8 mouse cellular contexts compared by ENCODE assay signal in the genomic region with DNA sequence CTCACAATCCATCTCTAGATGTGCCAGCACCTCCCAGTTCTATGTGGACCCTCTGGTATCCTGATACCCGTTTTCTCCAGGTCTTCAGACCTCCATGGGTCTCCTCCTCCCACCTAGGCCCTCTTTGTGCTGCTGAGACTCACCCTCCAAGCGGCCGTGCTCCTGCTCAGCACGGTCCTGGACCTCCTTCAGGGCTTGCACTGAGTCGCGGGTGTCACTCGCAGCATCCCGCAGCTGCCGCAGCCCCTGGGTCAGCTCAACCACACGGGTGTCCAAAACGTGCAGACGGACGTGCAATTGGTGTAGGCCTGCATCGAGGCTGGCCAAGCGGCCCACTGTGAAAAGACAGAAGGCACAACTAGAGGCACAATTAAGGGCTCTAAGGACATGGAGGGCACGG. TPM values are rescaled to one million over a fixed set of nuclear protein-coding genes. Genes with fewer than 3 reads are reported as not detected.
DNase-seq lines count a peak whose midpoint lies in the region; ATAC-seq lines count a peak whose summit lies in the region.

No protein-coding gene starts in this region.

- H3K9me3 ChIP-seq in kidney, embryonic 15.5 days (replicated peaks), result no peaks in the 10 kb centered on the region
- no peaks in the 10 kb centered on the region for H3K9me3 ChIP-seq in midbrain, embryonic 11.5 days (ENCODE audit: control insufficient read depth, low read length)

- H3K36me3 ChIP-seq in kidney, embryonic 15.5 days, result no peaks in the 10 kb centered on the region
- no peaks in the 10 kb centered on the region for H3K36me3 ChIP-seq in midbrain, embryonic 11.5 days (ENCODE audit: control insufficient read depth, insufficient read depth, low read length)

- DNase-seq in kidney, postnatal 25 days, result no peak
- DNase-seq in c-Kit-positive CD71-positive TER-119-positive erythroid progenitor cells, embryonic 14.5 days (ENCODE audit: low spot score), result peak; percentile 7
- DNase-seq in heart, postnatal 4 days, result peak; percentile 9
- DNase-seq in midbrain, embryonic 11.5 days (ENCODE audit: low spot score, missing footprints), result no peak
- DNase-seq in embryo, embryonic 10.5 days (ENCODE audit: low spot score), result no peak
- DNase-seq in gastrocnemius, postnatal 14 days, result no peak
- no peak for DNase-seq in urinary bladder, postnatal 25 days (ENCODE audit: low spot score)

- H3K27me3 ChIP-seq in kidney, embryonic 15.5 days, result peaks cover 25% of the 10 kb centered on the region
- H3K27me3 ChIP-seq in midbrain, embryonic 11.5 days (ENCODE audit: control insufficient read depth, insufficient read depth, low read length), result peaks cover 12% of the 10 kb centered on the region

- WGBS in kidney, embryonic 15.5 days, result 11% methylated on average over 16 of the region's 16 CpGs
- WGBS in midbrain, embryonic 11.5 days, result 7% methylated on average over 16 of the region's 16 CpGs

- 0 out of 2 replicates have a peak overlapping the region, but pooled peaks have one; percentile 0 for H3K9ac ChIP-seq in kidney, embryonic 15.5 days
- H3K9ac ChIP-seq in midbrain, embryonic 11.5 days (ENCODE audit: low read length), result peak overlapping the region; percentile 24; the same call in 1 of the 2 replicates

- intact Hi-C loops in gastrocnemius, postnatal 14 days (cut with DNase I; ENCODE audit: low total_unique reads), result no loop called here

- H3K4me1 ChIP-seq in kidney, embryonic 15.5 days, result peaks cover 42% of the 10 kb centered on the region
- peaks cover 12% of the 10 kb centered on the region for H3K4me1 ChIP-seq in midbrain, embryonic 11.5 days (ENCODE audit: control insufficient read depth, insufficient read depth, low read length)

- ATAC-seq in kidney, embryonic 15.5 days (replicated peaks; ENCODE audit: low FRiP score), result no peak
- ATAC-seq in midbrain, embryonic 11.5 days (ENCODE audit: low FRiP score), result no peak; the same call in 1 of the 2 replicates

- peak overlapping the region; percentile 67 for H3K4me3 ChIP-seq in kidney, embryonic 15.5 days (replicated peaks)
- no peak overlapping the region; the same call in 1 of the 2 replicates for H3K4me3 ChIP-seq in midbrain, embryonic 11.5 days (ENCODE audit: low read depth, low read length)

- peak overlapping the region; percentile 70 for H3K4me2 ChIP-seq in kidney, embryonic 15.5 days
- peak overlapping the region; percentile 61 for H3K4me2 ChIP-seq in midbrain, embryonic 11.5 days

- H3K27ac ChIP-seq in kidney, embryonic 15.5 days, result peak overlapping the region; percentile 94
- peak overlapping the region; percentile 30 for H3K27ac ChIP-seq in midbrain, embryonic 11.5 days (ENCODE audit: low read depth, low read length)

RNA-seq across cellular contexts. Expression of a gene that starts 1.0 kb away (rescaled TPM):
- 6.0 and 7.0 TPM in 2 replicates for polyA plus RNA-seq in kidney, embryonic 15.5 days (2015; fragmentation: Nextera tagmentation; extraction: Ambion mirVana)
- under 1 TPM; 0.71 to 0.92 TPM for total RNA-seq in heart, postnatal 4 days (2021)
- 2.2 and 3.4 TPM in 2 replicates for polyA plus RNA-seq in midbrain, embryonic 11.5 days (2014; fragmentation: Nextera tagmentation; extraction: Ambion mirVana)
- 1 to 10 TPM; 4.2 to 5.6 TPM for total RNA-seq in gastrocnemius, postnatal 14 days (2021)

RNA-seq across cellular contexts. Expression of a gene that starts 4.4 kb away (rescaled TPM):
- 1.6 and 2.5 TPM in 2 replicates for polyA plus RNA-seq in kidney, embryonic 15.5 days (2015; fragmentation: Nextera tagmentation; extraction: Ambion mirVana)
- 1 to 10 TPM; 3.5 to 4.6 TPM for total RNA-seq in heart, postnatal 4 days (2021)
- 3.4 TPM in 2 replicates for polyA plus RNA-seq in midbrain, embryonic 11.5 days (2014; fragmentation: Nextera tagmentation; extraction: Ambion mirVana)
- under 1 TPM; 0.73 to 0.80 TPM for total RNA-seq in gastrocnemius, postnatal 14 days (2021)

RNA-seq across cellular contexts. Expression of a gene that starts 44.4 kb away (rescaled TPM):
- polyA plus RNA-seq in kidney, embryonic 15.5 days (2015; fragmentation: Nextera tagmentation; extraction: Ambion mirVana), result not detected in 2 replicates
- total RNA-seq in heart, postnatal 4 days (2021), result not detected
- not detected in 2 replicates for polyA plus RNA-seq in midbrain, embryonic 11.5 days (2014; fragmentation: Nextera tagmentation; extraction: Ambion mirVana)
- total RNA-seq in gastrocnemius, postnatal 14 days (2021), result not detected

RNA-seq across cellular contexts. Expression of a gene that starts 48.5 kb away (rescaled TPM):
- 0.13 and 0.21 TPM in 2 replicates for polyA plus RNA-seq in kidney, embryonic 15.5 days (2015; fragmentation: Nextera tagmentation; extraction: Ambion mirVana)
- total RNA-seq in heart, postnatal 4 days (2021), result not detected
- not detected in 2 replicates for polyA plus RNA-seq in midbrain, embryonic 11.5 days (2014; fragmentation: Nextera tagmentation; extraction: Ambion mirVana)
- total RNA-seq in gastrocnemius, postnatal 14 days (2021), result not detected

RNA-seq across cellular contexts. Expression of a gene that starts 59.2 kb away (rescaled TPM):
- polyA plus RNA-seq in kidney, embryonic 15.5 days (2015; fragmentation: Nextera tagmentation; extraction: Ambion mirVana), result 159 and 163 TPM in 2 replicates
- 10 to 100 TPM; 72.0 to 72.7 TPM for total RNA-seq in heart, postnatal 4 days (2021)
- 104 and 117 TPM in 2 replicates for polyA plus RNA-seq in midbrain, embryonic 11.5 days (2014; fragmentation: Nextera tagmentation; extraction: Ambion mirVana)
- total RNA-seq in gastrocnemius, postnatal 14 days (2021), result 10 to 100 TPM; 14.2 to 16.2 TPM

Comparison
In these comparisons a context has a peak if more than half of its experiments do, and no peak if none do; other contexts are left out.
1. DNase-seq: peak in c-Kit-positive CD71-positive TER-119-positive erythroid progenitor cells, embryonic 14.5 days (single experiment) and heart, postnatal 4 days (single experiment); none in kidney, postnatal 25 days (0 of 2), midbrain, embryonic 11.5 days (single experiment), embryo, embryonic 10.5 days (single experiment), gastrocnemius, postnatal 14 days (single experiment) and urinary bladder, postnatal 25 days (single experiment).